Mouse (Mus musculus): ENCODE measurements at regions not wholly inside any gene's neighbourhood (a gene's known extent, or its start where the extent isn't known, plus 50 kb on each side); places are given as distances from the start of the nearest gene placed in this dataset.
"Not testable (repeated sequence)": the region's sequence is repeated elsewhere in the genome, so short reads cannot be mapped to it uniquely, and the experiment has no call there.

GRCm38 (mm10) chr15:37102035-37102555 lies 94.5 kb upstream of the Zfp706 start:
- DNase-seq = no peak
- intact Hi-C loops (cut with DNase I) = loop anchor here (5.0 kb wide), 1 partner anchor 385 kb away; no protein-coding TSS in a partner anchor

DNA sequence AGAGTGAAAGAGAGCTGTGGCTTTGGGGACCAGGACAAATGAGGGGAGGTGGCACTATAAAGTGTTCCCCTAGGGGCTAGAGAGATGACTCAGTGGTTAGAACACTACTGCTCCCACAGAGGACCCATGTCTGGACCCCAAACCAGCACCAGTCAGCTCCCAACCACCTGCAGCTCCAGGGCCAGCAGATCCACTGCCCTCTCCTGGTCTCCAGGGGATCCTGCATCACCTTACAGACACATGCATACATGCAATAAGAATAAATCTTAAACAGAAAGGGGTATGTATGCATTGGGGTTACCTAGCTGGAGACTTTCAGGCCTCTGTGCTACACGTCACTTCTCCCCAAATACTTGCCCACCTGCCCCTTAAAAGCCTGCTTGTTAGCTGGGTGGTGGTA lies 93.8 kb upstream of the Zfp706 start:
- no peak for DNase-seq
- intact Hi-C loops (cut with DNase I) = loop anchor here (5.0 kb wide), 1 partner anchor 384 kb away; no protein-coding TSS in a partner anchor

- DNase-seq = no peak
- intact Hi-C loops (cut with DNase I) = loop anchor here (5.0 kb wide), 1 partner anchor 384 kb away; no protein-coding TSS in a partner anchor
Measured at GRCm38 (mm10) chr15:37100767-37101288, 93.3 kb upstream of the Zfp706 start.

DNA sequence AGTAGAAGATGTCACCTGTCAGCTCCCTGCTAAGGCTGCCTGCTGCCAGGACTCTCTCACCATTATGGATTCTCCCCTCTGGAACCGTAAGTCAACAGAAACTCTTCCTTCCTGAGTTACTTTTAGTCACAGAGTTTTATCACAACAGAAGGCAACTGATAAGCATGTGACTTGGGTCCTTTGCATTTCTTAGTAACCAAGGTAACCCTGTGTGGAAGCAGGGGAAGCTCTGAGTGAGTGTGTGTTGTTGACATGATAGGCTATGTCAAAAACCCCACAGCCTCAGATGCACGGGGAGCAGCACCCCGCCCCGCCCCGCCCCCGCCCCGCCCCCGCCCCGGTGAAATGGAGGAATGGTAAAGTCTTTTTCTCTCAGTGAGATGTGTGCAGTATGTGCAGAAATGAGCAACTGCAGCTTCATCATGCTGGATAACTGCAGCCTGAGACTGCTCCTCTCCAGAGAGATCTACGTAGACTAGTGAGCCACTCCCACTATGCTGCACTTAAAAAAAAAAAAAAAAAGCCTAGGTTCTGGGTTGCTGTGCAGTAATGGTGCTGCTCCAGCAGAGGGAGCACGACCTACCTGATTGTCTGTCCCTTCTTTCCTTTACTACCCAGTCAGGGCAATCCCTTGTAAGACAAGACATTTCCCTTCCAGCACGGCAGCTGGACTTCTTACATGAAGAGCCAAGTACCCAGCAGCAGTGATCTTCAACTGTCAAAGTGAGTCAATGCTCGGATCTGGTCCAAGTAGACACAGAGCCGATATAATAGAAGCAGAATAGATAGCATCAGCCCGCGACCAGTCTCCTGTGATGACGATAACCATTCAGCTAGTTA lies 92.6 kb upstream of the Zfp706 start:
- intact Hi-C loops (cut with DNase I) = loop anchor here (5.0 kb wide), 1 partner anchor 383 kb away; no protein-coding TSS in a partner anchor

DNA sequence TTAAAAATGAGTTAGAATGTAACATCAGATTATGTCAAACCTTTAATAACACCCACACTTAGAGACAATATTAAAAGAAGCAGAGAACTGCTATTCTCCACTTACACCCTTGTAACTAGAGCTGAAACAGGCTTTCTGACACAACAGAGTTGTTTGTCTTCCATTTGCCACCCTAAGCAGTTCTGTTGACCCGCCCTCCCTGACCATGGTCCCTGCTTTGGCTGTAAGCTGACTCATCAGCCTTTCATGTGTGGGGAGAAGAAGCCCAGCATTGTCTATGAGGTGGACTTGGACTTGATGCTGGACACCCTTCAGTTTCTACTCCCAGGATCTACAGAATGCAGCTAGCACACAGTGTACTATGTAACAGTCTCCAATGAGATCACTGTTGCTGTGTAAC lies 91.6 kb upstream of the Zfp706 start:
- intact Hi-C loops (cut with DNase I) = no loop called here

More for the DNA sequence above, 92.6 kb upstream of the Zfp706 start:
- peak; percentile 43 for DNase-seq

GRCm38 (mm10) chr15:37097426-37097825 lies 89.9 kb upstream of the Zfp706 start:
- DNase-seq = no peak
- intact Hi-C loops (cut with DNase I) = no loop called here

More for the DNA sequence above, 91.6 kb upstream of the Zfp706 start:
- DNase-seq = no peak

DNA sequence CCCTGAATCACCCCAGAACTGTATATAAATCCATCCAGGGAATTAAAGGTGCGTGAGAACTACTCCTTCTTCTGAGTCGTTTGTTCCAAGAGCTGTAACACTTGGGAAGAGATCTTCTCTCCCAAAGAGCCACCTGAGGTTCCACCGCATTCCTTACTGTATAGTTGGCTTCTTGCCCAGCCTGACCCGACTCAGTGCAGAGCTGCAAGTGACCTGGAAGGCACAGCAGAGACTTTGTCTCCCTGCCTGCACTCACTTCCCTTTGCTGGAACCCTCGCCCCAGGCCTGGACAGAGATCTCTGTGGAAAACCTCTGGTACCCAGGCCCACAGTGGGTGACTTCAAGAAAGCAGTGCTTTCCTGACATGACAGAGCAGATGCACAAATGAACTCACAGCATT lies 83.6 kb upstream of the Zfp706 start:
- intact Hi-C loops (cut with DNase I); DNase-seq: not testable (repeated sequence)

DNA sequence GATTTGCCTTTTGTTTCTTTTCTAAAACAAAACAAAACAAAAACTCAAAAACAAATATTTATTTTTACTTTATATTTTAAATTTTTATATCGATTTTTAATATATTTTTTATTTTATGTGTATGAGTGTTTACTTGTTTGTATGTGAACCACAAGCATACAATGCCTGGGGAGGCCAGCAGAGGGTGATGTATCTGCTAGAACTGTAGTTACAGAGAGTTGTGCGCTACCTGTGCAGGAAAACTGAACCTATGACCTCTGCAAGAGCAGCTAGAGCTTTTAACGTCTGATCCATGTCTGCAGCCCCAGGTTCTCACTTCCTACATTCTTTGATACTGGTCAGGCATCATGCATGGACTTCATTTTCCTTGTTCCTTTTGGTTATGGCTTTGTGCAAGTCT lies 76.2 kb upstream of the Zfp706 start:
- intact Hi-C loops (cut with DNase I) = no loop called here
- no peak for DNase-seq

DNA sequence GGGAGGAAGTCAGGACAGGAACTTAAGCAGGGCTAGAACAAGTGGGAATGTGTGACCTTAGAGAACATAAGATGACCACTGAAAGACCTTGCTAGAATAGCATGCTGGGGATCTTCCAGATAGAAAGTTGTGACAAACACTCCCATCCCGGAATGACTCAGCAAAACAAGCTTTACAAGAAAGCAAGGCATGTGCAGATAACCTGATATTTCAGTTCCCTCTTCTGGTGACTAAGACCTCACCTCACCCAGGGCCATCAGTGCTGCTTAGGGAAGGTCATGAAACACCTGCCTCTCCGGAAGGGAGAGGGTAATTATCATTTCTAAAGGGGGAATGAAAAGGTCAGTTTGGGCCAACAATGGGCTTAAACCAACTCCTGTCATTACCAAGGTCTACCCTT lies 74.3 kb upstream of the Zfp706 start:
- no peak for DNase-seq
- intact Hi-C loops (cut with DNase I) = no loop called here

DNA sequence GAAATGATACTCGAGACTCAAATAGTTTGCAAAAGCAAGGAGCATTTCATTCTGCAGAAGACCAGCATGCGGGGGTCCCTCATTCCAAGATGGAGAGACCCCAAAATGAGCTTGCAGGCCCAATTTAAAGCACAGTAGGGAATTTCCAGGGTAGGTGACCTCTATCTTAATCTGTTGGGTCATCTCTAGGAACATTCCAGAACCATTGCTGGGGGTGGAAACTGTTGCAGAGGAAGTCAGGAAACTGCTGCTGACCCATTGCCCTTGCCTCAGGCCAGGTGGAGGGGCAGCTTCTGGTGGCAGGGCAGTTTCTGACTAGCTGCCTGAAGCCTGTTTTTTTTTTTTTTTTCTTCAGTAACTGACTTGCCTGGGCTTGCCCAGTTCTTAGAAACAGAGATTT lies 73.4 kb upstream of the Zfp706 start:
- DNase-seq = no peak
- intact Hi-C loops (cut with DNase I) = no loop called here

GRCm38 (mm10) chr15:37080395-37080794 lies 72.8 kb upstream of the Zfp706 start:
- intact Hi-C loops (cut with DNase I) = no loop called here
- no peak for DNase-seq

DNA sequence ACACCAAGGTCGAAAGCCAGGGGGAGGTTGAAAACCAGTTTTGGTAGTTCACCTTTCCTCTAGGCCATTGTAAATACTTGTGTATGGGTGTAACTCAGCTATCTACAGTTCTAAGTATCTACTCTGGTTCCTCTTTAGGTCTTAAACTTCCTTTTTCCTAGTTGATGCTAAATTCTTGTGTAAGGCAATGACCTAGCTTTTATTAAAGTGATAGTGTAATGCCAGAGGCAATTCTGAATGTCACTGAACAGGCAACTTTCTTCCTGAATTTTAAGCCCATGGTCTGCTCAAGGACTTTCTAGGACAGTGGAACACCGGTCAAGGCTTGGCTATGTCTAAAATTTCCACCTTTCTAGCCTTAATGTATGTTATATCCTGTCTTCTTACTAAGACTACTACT lies 66.6 kb upstream of the Zfp706 start:
- intact Hi-C loops (cut with DNase I); DNase-seq: not testable (repeated sequence)

GRCm38 (mm10) chr15:37072202-37072862 lies 64.8 kb upstream of the Zfp706 start:
- DNase-seq = no peak
- intact Hi-C loops (cut with DNase I) = no loop called here

- intact Hi-C loops (cut with DNase I) = no loop called here
- no peak for DNase-seq
Measured at GRCm38 (mm10) chr15:37070188-37070587, 62.6 kb upstream of the Zfp706 start.

DNA sequence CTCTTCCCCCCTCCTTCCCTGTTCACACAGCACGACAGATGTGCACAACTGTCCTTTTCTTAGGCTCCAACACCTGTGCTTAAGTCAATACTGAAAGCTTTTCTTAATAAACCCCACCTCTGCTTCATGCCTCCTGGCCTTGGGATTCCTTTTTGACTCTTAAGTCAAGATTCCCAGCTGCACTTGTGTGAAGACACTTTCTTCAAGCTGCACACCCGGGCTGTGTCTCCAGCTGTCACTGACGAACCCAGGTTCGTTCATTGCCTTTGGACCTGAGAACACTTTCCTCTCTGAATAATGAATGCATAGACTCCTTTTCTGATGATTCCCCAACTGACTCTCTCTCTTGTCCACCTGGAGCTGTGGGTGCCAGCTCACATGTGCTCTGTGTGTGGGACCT lies 59.8 kb upstream of the Zfp706 start:
- intact Hi-C loops (cut with DNase I) = no loop called here
- DNase-seq = no peak

DNA sequence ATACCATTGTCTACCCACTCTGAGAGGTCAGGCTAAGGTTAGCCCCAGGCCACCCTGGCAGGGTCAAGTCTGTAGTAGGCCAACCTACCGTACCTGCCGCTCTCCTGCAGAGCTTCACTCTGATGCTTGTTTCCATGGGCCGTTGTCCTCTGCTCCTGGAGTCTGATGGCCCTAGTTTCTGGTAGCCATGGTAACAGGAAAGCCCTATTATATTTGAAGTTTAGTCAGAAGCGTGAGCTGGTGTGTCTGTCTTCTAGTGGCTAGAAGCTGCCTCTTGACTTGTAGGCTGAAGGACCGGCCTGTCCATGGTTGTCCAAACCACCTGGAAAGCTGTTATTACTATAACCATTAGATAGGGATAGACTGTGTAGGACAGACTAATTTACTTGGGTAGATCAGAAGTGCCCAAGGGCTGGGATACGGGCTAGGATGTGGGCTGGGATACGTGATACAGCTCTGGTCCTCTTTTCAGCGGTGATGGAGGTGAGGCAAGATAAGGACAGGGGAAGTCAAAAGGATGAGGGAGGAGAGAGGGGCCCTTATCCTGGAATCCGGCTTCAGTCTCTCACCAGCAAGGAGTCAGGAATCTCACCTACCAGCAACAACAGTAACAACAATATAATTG lies 58.5 kb upstream of the Zfp706 start:
- intact Hi-C loops (cut with DNase I) = no loop called here
- DNase-seq = no peak

DNA sequence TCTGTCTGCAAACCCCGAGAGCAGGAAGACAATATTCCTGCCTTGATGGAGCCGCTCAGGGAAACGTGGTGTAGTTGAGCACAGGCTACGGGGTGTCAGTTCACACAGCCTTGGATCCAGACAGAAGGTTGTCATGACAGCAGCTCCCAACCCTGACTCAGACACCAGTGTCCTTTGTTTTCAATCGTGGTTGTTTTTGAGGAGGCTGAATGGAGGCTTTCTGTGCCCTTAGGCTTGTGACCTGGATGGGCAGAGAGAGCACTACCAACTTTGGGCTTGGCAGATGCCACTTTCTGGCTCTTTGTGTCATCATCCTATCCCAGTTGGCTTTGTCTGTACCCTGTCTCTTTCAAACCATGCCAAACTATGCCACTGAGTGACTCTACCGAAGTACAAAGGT lies 57.8 kb upstream of the Zfp706 start:
- no peak for DNase-seq
- intact Hi-C loops (cut with DNase I) = no loop called here

DNA sequence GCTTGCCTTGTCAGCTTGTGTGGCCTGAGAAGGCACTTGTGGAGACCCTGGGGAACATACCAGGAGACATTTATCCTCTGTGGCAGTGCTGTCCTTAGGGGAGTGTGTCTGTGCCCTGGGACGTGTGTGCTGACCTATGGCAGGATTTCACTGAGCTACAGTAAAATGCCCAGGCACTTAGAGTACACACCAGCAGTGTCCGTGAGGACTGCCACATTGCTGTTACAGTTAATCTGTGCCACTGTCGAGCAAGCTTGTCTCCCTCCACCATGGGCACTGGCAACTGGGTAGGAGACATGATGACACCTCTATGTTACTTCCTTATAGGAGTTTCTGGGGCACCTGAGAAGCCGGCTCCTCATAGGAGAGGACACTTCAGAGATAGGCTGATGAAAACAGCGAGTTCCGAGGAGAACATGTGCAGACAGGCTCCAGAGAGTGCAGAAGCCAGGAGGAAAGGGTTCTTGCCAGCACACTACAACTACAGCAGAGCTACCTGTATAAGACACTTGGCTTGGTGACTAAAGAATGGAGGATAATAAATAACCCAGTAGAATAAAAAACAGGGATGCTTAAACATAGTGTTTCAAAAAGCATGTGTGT lies 56.3 kb upstream of the Zfp706 start:
- DNase-seq = no peak
- intact Hi-C loops (cut with DNase I) = no loop called here

DNA sequence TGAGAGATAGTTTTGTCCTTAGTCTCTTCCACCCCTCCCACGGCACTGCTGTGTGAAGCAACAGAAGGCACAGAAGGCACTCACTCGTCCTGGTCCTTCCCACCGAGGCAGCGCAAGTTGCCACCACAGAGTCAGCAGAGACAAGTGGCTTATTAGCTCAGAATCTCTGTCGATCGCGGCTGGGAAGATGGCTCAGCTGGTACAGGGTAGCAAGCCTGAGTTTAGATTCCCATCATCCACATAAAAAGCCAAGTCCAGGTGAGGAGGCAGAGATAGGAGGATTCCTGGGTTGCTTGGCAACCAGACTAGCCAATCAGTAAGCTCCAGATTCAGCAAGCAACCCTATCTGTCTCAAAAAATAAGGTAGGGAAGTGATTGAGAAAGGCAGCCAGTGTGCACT lies 55.0 kb upstream of the Zfp706 start:
- intact Hi-C loops (cut with DNase I) = no loop called here
- no peak for DNase-seq

GRCm38 (mm10) chr15:37061501-37061900 lies 53.9 kb upstream of the Zfp706 start:
- intact Hi-C loops (cut with DNase I) = no loop called here
- DNase-seq = no peak

DNA sequence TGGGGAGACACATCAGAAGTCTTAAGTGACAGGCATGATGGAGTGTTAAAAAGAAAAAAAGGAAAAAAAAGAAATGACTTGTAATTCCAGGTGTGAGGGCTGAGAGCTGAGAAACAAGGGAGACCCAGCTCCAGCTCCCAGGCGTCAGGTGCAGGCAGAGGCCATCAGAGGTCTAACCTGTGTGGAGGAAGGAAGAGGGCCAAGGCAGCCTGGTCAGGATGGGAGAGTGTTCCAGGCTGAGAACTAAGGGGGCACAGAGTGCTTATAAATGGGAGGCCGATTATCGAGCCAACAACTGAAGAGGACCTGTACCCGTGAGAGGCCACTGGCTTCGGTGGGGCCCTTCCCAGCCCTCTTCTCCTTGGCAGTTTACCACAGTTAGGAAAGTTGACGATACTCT lies 53.3 kb upstream of the Zfp706 start:
- DNase-seq = no peak

More for the DNA sequence above, 53.3 kb upstream of the Zfp706 start:
- intact Hi-C loops (cut with DNase I) = no loop called here

Measured in heart, postnatal 36 days (tissue).